8 mouse cellular contexts compared by ENCODE assay signal in the genomic region with DNA sequence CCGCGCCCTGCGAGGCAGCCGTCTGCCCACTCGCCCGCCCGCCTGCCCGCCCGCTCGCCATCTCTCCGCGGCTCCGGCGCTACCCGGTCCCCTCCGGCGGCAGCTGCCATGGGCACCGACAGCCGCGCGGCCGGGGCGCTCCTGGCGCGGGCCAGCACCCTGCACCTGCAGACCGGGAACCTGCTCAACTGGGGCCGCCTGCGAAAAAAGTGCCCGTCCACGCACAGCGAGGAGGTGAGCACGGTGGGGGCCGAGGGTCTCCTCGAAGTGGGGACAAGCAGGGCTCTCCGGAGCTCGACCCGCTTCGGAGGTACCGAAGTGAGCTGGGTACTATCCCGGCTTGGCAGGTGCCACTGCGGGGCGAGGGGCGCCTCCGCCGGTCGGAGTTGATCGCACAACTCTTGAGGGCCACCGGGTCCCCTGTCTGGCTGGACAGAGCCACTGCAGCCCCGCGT. TPM values are rescaled to one million over a fixed set of nuclear protein-coding genes. Genes with fewer than 3 reads are reported as not detected.
DNase-seq lines count a peak whose midpoint lies in the region; ATAC-seq and TF ChIP-seq lines count a peak whose summit lies in the region.

No protein-coding gene starts in this region.

- peak; percentile 50 for TF ChIP-seq CTCF in heart, adult 2 months (IDR thresholded peaks at IDR 0.05)
- TF ChIP-seq CTCF in kidney, adult 2 months (conservative IDR thresholded peaks at IDR 0.05; ENCODE audit: insufficient read depth, insufficient read length, low read depth, low read length), result no peak

- H3K9me3 ChIP-seq in embryonic facial prominence, embryonic 11.5 days (replicated peaks; ENCODE audit: control insufficient read depth, low read length), result no peaks in the 10 kb centered on the region
- no peaks in the 10 kb centered on the region for H3K9me3 ChIP-seq in liver, embryonic 15.5 days (replicated peaks)
- H3K9me3 ChIP-seq in neural tube, embryonic 12.5 days, result no peaks in the 10 kb centered on the region

- H3K4me2 ChIP-seq in embryonic facial prominence, embryonic 11.5 days (ENCODE audit: low read depth, low read length), result peak overlapping the region; percentile 89
- peak overlapping the region; percentile 72 for H3K4me2 ChIP-seq in liver, embryonic 15.5 days
- H3K4me2 ChIP-seq in neural tube, embryonic 12.5 days (replicated peaks), result peak overlapping the region; percentile 73

- no peak for TF ChIP-seq POLR2A in heart, adult 2 months (IDR thresholded peaks at IDR 0.05; ENCODE audit: insufficient read depth, low read depth, low read length)
- TF ChIP-seq POLR2A in kidney, adult 2 months (IDR thresholded peaks at IDR 0.05; ENCODE audit: low read depth, low read length), result no peak

- DNase-seq in CD4-positive, CD25-positive, alpha-beta regulatory T cell, adult 2 months (ENCODE audit: low read depth, low spot score), result peak; percentile 63
- DNase-seq in adrenal gland, postnatal 10 days, result peak; percentile 74
- peak; percentile 62 for DNase-seq in embryonic facial prominence, embryonic 11.5 days (ENCODE audit: low spot score)
- no peak for DNase-seq in heart, adult 2 months
- DNase-seq in kidney, adult 2 months, result peak; percentile 60
- DNase-seq in thymus, postnatal 0 days (ENCODE audit: low spot score), result peak; percentile 48

- peaks cover 2% of the 10 kb centered on the region; the same call in 1 of the 2 replicates for H3K79me2 ChIP-seq in heart, adult 2 months (replicated peaks; ENCODE audit: control insufficient read depth, insufficient read depth, low read length)

- ATAC-seq in embryonic facial prominence, embryonic 11.5 days (replicated peaks; ENCODE audit: insufficient number of reproducible peaks, low FRiP score, low TSS enrichment, low read depth), result peak; percentile 49
- peak; percentile 2 for ATAC-seq in liver, embryonic 15.5 days (ENCODE audit: insufficient read depth)
- ATAC-seq in neural tube, embryonic 12.5 days (ENCODE audit: low FRiP score, low read depth), result peak; percentile 65

- H3K27me3 ChIP-seq in embryonic facial prominence, embryonic 11.5 days (ENCODE audit: control insufficient read depth, insufficient read depth, low read length), result no peaks in the 10 kb centered on the region
- H3K27me3 ChIP-seq in heart, adult 2 months (ENCODE audit: control insufficient read depth, insufficient read depth, low read length), result no peaks in the 10 kb centered on the region
- H3K27me3 ChIP-seq in kidney, adult 2 months (replicated peaks; ENCODE audit: control insufficient read depth, insufficient read depth, low read length), result no peaks in the 10 kb centered on the region
- no peaks in the 10 kb centered on the region for H3K27me3 ChIP-seq in liver, embryonic 15.5 days
- no peaks in the 10 kb centered on the region for H3K27me3 ChIP-seq in neural tube, embryonic 12.5 days (replicated peaks)

- H3K4me3 ChIP-seq in embryonic facial prominence, embryonic 11.5 days (ENCODE audit: low read depth, low read length), result peak overlapping the region; percentile 75
- H3K4me3 ChIP-seq in heart, adult 2 months, result peak overlapping the region; percentile 90
- peak overlapping the region; percentile 86 for H3K4me3 ChIP-seq in kidney, adult 2 months (ENCODE audit: insufficient read depth, low read depth, low read length)
- peak overlapping the region; percentile 90 for H3K4me3 ChIP-seq in liver, embryonic 15.5 days (replicated peaks)
- peak overlapping the region; percentile 92 for H3K4me3 ChIP-seq in neural tube, embryonic 12.5 days

- WGBS in embryonic facial prominence, embryonic 11.5 days, result under 1% methylated on average over 50 of the region's 50 CpGs
- under 1% methylated on average over 50 of the region's 50 CpGs for WGBS in heart, adult 2 months
- WGBS in kidney, adult 2 months, result under 1% methylated on average over 47 of the region's 50 CpGs
- under 1% methylated on average over 50 of the region's 50 CpGs for WGBS in liver, embryonic 15.5 days (ENCODE audit: insufficient replicate concordance)
- WGBS in neural tube, embryonic 12.5 days, result under 1% methylated on average over 50 of the region's 50 CpGs

- peak overlapping the region; percentile 80 for H3K27ac ChIP-seq in embryonic facial prominence, embryonic 11.5 days (replicated peaks; ENCODE audit: low read depth, low read length)
- peak overlapping the region; percentile 88 for H3K27ac ChIP-seq in heart, adult 2 months
- peak overlapping the region; percentile 83 for H3K27ac ChIP-seq in kidney, adult 2 months (ENCODE audit: insufficient read depth, low read depth, low read length)
- peak overlapping the region; percentile 100 for H3K27ac ChIP-seq in liver, embryonic 15.5 days (replicated peaks)
- peak overlapping the region; percentile 90 for H3K27ac ChIP-seq in neural tube, embryonic 12.5 days

- intact Hi-C loops in heart, adult 2 months (cut with DNase I), result loop anchor here (1.0 to 5.0 kb wide), 2 partner anchors 28 to 46 kb away; partner anchors contain the start of genes Bcar3 and Dnttip2

- TF ChIP-seq EP300 in heart, adult 2 months (IDR thresholded peaks at IDR 0.05; ENCODE audit: insufficient read depth, low read depth, low read length), result no peak

- no peaks in the 10 kb centered on the region; the same call in 1 of the 2 replicates for H3K4me1 ChIP-seq in embryonic facial prominence, embryonic 11.5 days (ENCODE audit: control insufficient read depth, insufficient read depth, low read length)
- H3K4me1 ChIP-seq in heart, adult 2 months (ENCODE audit: control insufficient read depth, insufficient read depth, low read length), result peaks cover 4% of the 10 kb centered on the region
- peaks cover 10% of the 10 kb centered on the region for H3K4me1 ChIP-seq in kidney, adult 2 months (ENCODE audit: control insufficient read depth, insufficient read depth, low read length)
- peaks cover 55% of the 10 kb centered on the region for H3K4me1 ChIP-seq in liver, embryonic 15.5 days (replicated peaks)
- peaks cover 10% of the 10 kb centered on the region for H3K4me1 ChIP-seq in neural tube, embryonic 12.5 days

- H3K9ac ChIP-seq in embryonic facial prominence, embryonic 11.5 days (replicated peaks; ENCODE audit: low read length), result peak overlapping the region; percentile 84
- H3K9ac ChIP-seq in heart, adult 2 months (ENCODE audit: low read depth, low read length), result peak overlapping the region; percentile 95
- H3K9ac ChIP-seq in liver, embryonic 15.5 days, result peak overlapping the region; percentile 100
- peak overlapping the region; percentile 89 for H3K9ac ChIP-seq in neural tube, embryonic 12.5 days

- no peaks in the 10 kb centered on the region for H3K36me3 ChIP-seq in embryonic facial prominence, embryonic 11.5 days (replicated peaks; ENCODE audit: control insufficient read depth, insufficient read depth, low read depth, low read length)
- H3K36me3 ChIP-seq in heart, adult 2 months (ENCODE audit: control insufficient read depth, insufficient read depth, low read length), result no peaks in the 10 kb centered on the region; the same call in 1 of the 2 replicates
- H3K36me3 ChIP-seq in kidney, adult 2 months (ENCODE audit: control insufficient read depth, insufficient read depth, low read length), result no peaks in the 10 kb centered on the region
- H3K36me3 ChIP-seq in liver, embryonic 15.5 days (replicated peaks), result peaks cover 21% of the 10 kb centered on the region
- no peaks in the 10 kb centered on the region for H3K36me3 ChIP-seq in neural tube, embryonic 12.5 days

RNA-seq across cellular contexts. Expression of gene Gclm, which starts 0.5 kb away (rescaled TPM):
- total RNA-seq in adrenal gland, postnatal 10 days (2021), result 100 to 1,000 TPM in 1 of 2 experiments, 10 to 100 TPM in 1; 89.2 to 102 TPM
- polyA plus RNA-seq in embryonic facial prominence, embryonic 11.5 days (2014; fragmentation: Nextera tagmentation; extraction: Ambion mirVana), result 49.3 and 49.5 TPM in 2 replicates
- 10 to 100 TPM; 44.8 to 51.4 TPM for total RNA-seq in heart, adult 2 months (2021)
- polyA plus RNA-seq in heart, adult 2 months (2012; rRNA removed), result 20.7 and 22.5 TPM in 2 replicates
- polyA plus RNA-seq in kidney, adult 2 months (2012; rRNA removed), result 227 and 313 TPM in 2 replicates
- polyA plus RNA-seq in liver, embryonic 15.5 days (2015; fragmentation: Nextera tagmentation; extraction: Ambion mirVana), result 427 and 441 TPM in 2 replicates
- polyA plus RNA-seq in neural tube, embryonic 12.5 days (2016; fragmentation: Nextera tagmentation; extraction: Ambion mirVana), result 62.3 and 63.9 TPM in 2 replicates
- 53.6 and 63.7 TPM in 2 replicates for polyA plus RNA-seq in thymus, postnatal 0 days (2015; fragmentation: Nextera tagmentation; extraction: Ambion mirVana)

RNA-seq across cellular contexts. Expression of gene Dnttip2, which starts 28.3 kb away (rescaled TPM):
- 10 to 100 TPM; 40.0 to 45.0 TPM for total RNA-seq in adrenal gland, postnatal 10 days (2021)
- 106 and 115 TPM in 2 replicates for polyA plus RNA-seq in embryonic facial prominence, embryonic 11.5 days (2014; fragmentation: Nextera tagmentation; extraction: Ambion mirVana)
- 10 to 100 TPM; 25.7 to 25.8 TPM for total RNA-seq in heart, adult 2 months (2021)
- polyA plus RNA-seq in heart, adult 2 months (2012; rRNA removed), result 6.9 and 11.1 TPM in 2 replicates
- polyA plus RNA-seq in kidney, adult 2 months (2012; rRNA removed), result 6.6 and 7.9 TPM in 2 replicates
- polyA plus RNA-seq in liver, embryonic 15.5 days (2015; fragmentation: Nextera tagmentation; extraction: Ambion mirVana), result 25.6 and 29.8 TPM in 2 replicates
- 70.4 and 72.8 TPM in 2 replicates for polyA plus RNA-seq in neural tube, embryonic 12.5 days (2016; fragmentation: Nextera tagmentation; extraction: Ambion mirVana)
- 68.5 and 71.5 TPM in 2 replicates for polyA plus RNA-seq in thymus, postnatal 0 days (2015; fragmentation: Nextera tagmentation; extraction: Ambion mirVana)

RNA-seq across cellular contexts. Expression of gene Bcar3, which starts 48.0 kb away (rescaled TPM):
- total RNA-seq in adrenal gland, postnatal 10 days (2021), result 10 to 100 TPM; 42.4 to 43.9 TPM
- polyA plus RNA-seq in embryonic facial prominence, embryonic 11.5 days (2014; fragmentation: Nextera tagmentation; extraction: Ambion mirVana), result 8.4 and 10.3 TPM in 2 replicates
- total RNA-seq in heart, adult 2 months (2021), result 1 to 10 TPM; 4.7 to 7.5 TPM
- polyA plus RNA-seq in heart, adult 2 months (2012; rRNA removed), result 10.0 and 10.2 TPM in 2 replicates
- 41.3 and 45.1 TPM in 2 replicates for polyA plus RNA-seq in kidney, adult 2 months (2012; rRNA removed)
- polyA plus RNA-seq in liver, embryonic 15.5 days (2015; fragmentation: Nextera tagmentation; extraction: Ambion mirVana), result 5.2 and 6.1 TPM in 2 replicates
- 13.2 and 14.0 TPM in 2 replicates for polyA plus RNA-seq in neural tube, embryonic 12.5 days (2016; fragmentation: Nextera tagmentation; extraction: Ambion mirVana)
- polyA plus RNA-seq in thymus, postnatal 0 days (2015; fragmentation: Nextera tagmentation; extraction: Ambion mirVana), result 4.5 and 5.3 TPM in 2 replicates

Comparison
In these comparisons a context has a peak if more than half of its experiments do, and no peak if none do; other contexts are left out.
1. DNase-seq: peak in CD4-positive, CD25-positive, alpha-beta regulatory T cell, adult 2 months (single experiment), adrenal gland, postnatal 10 days (single experiment), embryonic facial prominence, embryonic 11.5 days (single experiment), kidney, adult 2 months (single experiment) and thymus, postnatal 0 days (single experiment); none in heart, adult 2 months (0 of 2).
2. ATAC-seq: peak in every context shown above with its lines; median percentile 65 in neural tube, embryonic 12.5 days; 49 in embryonic facial prominence, embryonic 11.5 days; 2 in liver, embryonic 15.5 days.
3. Peak in every context shown above with its lines, with median percentiles within 50 percentile points of each other: H3K27ac ChIP-seq, H3K4me2 ChIP-seq, H3K4me3 ChIP-seq and H3K9ac ChIP-seq.